Mouse (Mus musculus): ENCODE measurements at regions not wholly inside any gene's neighbourhood (a gene's known extent, or its start where the extent isn't known, plus 50 kb on each side); places are given as distances from the start of the nearest gene placed in this dataset.

- ATAC-seq = no peak
Observed at GRCm38 (mm10) chrX:142456022-142456421, 65.7 kb upstream of the Acsl4 start.

- ATAC-seq = no peak
Observed at GRCm38 (mm10) chrX:142464174-142464573, 73.8 kb upstream of the Acsl4 start.

- no peak for ATAC-seq
Observed at GRCm38 (mm10) chrX:142464756-142465155, 74.4 kb upstream of the Acsl4 start.

GRCm38 (mm10) chrX:142467850-142468256 is 77.5 kb upstream of the Acsl4 start:
- ATAC-seq = no peak

- no peak for ATAC-seq
Observed at GRCm38 (mm10) chrX:142468388-142468787, 78.1 kb upstream of the Acsl4 start.

- peak; percentile 39 for ATAC-seq
Observed at GRCm38 (mm10) chrX:142469048-142469634, 78.8 kb upstream of the Acsl4 start.

GRCm38 (mm10) chrX:142470083-142470482 is 79.7 kb upstream of the Acsl4 start:
- ATAC-seq = peak; percentile 43

- ATAC-seq = no peak
Observed at GRCm38 (mm10) chrX:142481203-142481815, 91.0 kb upstream of the Acsl4 start.

GRCm38 (mm10) chrX:142488078-142488477 is 97.7 kb upstream of the Acsl4 start:
- ATAC-seq = no peak

- no peak for ATAC-seq
Observed at GRCm38 (mm10) chrX:142490093-142490717, 99.9 kb upstream of the Acsl4 start.

GRCm38 (mm10) chrX:142501094-142501493 is 110.8 kb upstream of the Acsl4 start:
- ATAC-seq = no peak

GRCm38 (mm10) chrX:142504962-142505361 is 114.6 kb upstream of the Acsl4 start:
- no peak for ATAC-seq

GRCm38 (mm10) chrX:142507475-142507874 is 117.1 kb upstream of the Acsl4 start:
- no peak for ATAC-seq

GRCm38 (mm10) chrX:142516406-142517131 is 126.2 kb upstream of the Acsl4 start:
- ATAC-seq = no peak

GRCm38 (mm10) chrX:142517205-142517604 is 126.9 kb upstream of the Acsl4 start:
- no peak for ATAC-seq

- ATAC-seq = no peak
Observed at GRCm38 (mm10) chrX:142521063-142521462, 130.7 kb upstream of the Acsl4 start.

- no peak for ATAC-seq
Observed at GRCm38 (mm10) chrX:142526953-142527352, 136.6 kb upstream of the Acsl4 start.

- ATAC-seq = no peak
Observed at GRCm38 (mm10) chrX:142529892-142530291, 139.6 kb upstream of the Acsl4 start.

- no peak for ATAC-seq
Observed at GRCm38 (mm10) chrX:142534780-142535179, 144.4 kb upstream of the Acsl4 start.

GRCm38 (mm10) chrX:142535540-142535939 is 145.2 kb upstream of the Acsl4 start:
- no peak for ATAC-seq

- ATAC-seq = no peak
Observed at GRCm38 (mm10) chrX:142535954-142536353, 145.3 kb upstream of the Tmem164 start.

- no peak for ATAC-seq
Observed at GRCm38 (mm10) chrX:142537259-142537963, 143.8 kb upstream of the Tmem164 start.

GRCm38 (mm10) chrX:142540264-142540663 is 140.9 kb upstream of the Tmem164 start:
- ATAC-seq = no peak
